Mouse (Mus musculus) neural tube, embryonic 11.5 days (tissue): ENCODE data around the gene Mapt. TPM values are rescaled to one million over a fixed set of nuclear protein-coding genes. Genes with fewer than 3 reads are reported as not detected.

Experiments used
- ATAC-seq: fragments of 200-750 bp; cut with Nextera tagmentation; 2 replicates; pipeline ENCODE4 v1.8.0; 2017; ENCODE audit warnings: moderate number of reproducible peaks, mild to moderate bottlenecking, moderate TSS enrichment, moderate library complexity; ENCODE audit not compliant: insufficient read depth, low FRiP score, low TSS enrichment
- DNase-seq: peaks from one replicate; pipeline ENCODE4 v3.0.0-alpha.2; 2015; ENCODE audit warnings: low spot score
- H3K27ac ChIP-seq: fragments of 300-500 bp; sonication (generic); 2 replicates; pipeline ENCODE4 v1.5.1; 2014; ENCODE audit warnings: low read depth, mild to moderate bottlenecking, low read length
- H3K27me3 ChIP-seq: fragments of 300-500 bp; sonication (generic); 2 replicates; pipeline ENCODE4 v1.6.1; 2014; ENCODE audit warnings: mild to moderate bottlenecking, low read length, mixed read lengths; ENCODE audit not compliant: control insufficient read depth, insufficient read depth
- H3K36me3 ChIP-seq: fragments of 300-500 bp; sonication (generic); 2 replicates; pipeline ENCODE4 v1.6.1; 2014; ENCODE audit warnings: mild to moderate bottlenecking, low read length, moderate library complexity, mixed read lengths; ENCODE audit not compliant: control insufficient read depth, insufficient read depth
- H3K4me1 ChIP-seq: fragments of 300-500 bp; sonication (generic); 2 replicates; pipeline ENCODE4 v1.6.1; 2014; ENCODE audit warnings: low read length, mixed read lengths; ENCODE audit not compliant: control insufficient read depth, insufficient read depth
- H3K4me2 ChIP-seq: fragments of 300-500 bp; sonication (generic); 2 replicates; pipeline ENCODE4 v1.6.1; 2014; ENCODE audit warnings: low read depth, mild to moderate bottlenecking, moderate library complexity
- H3K4me3 ChIP-seq: fragments of 300-500 bp; sonication (generic); 2 replicates; pipeline ENCODE4 v1.5.1; 2014; ENCODE audit warnings: low read depth, low read length
- H3K9ac ChIP-seq: fragments of 300-500 bp; sonication (generic); 2 replicates; pipeline ENCODE4 v1.6.1; 2014; ENCODE audit warnings: mild to moderate bottlenecking, low read length
- H3K9me3 ChIP-seq: fragments of 300-500 bp; sonication (generic); 2 replicates; pipeline ENCODE4 v1.6.1; 2016; ENCODE audit warnings: low read length; ENCODE audit not compliant: control insufficient read depth
- WGBS: fragments of 180-500 bp; shearing (Covaris S2); extraction: QIAGEN DNeasy Blood & Tissue Kit; methylation state at CpG from one replicate; pipeline ENCODE4 v1.1.7; 2014; 5-methylcytosine and 5-hydroxymethylcytosine counted together
- polyA plus RNA-seq: library from polyadenylated mRNA; unstranded; fragments of >200 nt; fragmentation: Nextera tagmentation; extraction: Ambion mirVana; gene quantifications from 2 replicates; pipeline ENCODE4 v1.2.1, GENCODE M21; 2014

The Mapt gene
- polyA plus RNA-seq, 1 experiment from 2014 or later, result 121 TPM

DNA sequence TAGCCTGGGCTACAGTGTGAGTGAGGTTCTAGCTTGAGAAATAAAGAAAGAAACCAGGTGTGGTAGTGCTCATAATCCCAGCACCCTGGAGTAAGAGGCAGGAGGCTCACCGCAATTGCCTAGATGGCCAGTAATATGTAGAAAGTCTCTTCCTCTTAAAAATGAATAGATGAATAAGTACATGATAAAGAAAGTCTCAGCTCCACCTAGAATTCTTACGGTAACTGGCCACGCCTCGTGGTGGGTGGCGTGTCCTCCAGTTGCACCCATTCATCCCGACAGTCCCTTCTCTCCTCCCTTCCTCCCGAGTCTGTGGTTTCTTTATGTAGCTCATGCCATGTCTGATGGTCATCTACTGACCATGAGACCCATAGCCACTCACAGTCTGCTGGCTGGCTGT is 74.5 kb downstream of the Mapt start:
- WGBS, result 95% methylated on average over 7 of the region's 7 CpGs
- ATAC-seq (no peak), DNase-seq (no peak)
- Histone ChIP-seq H3K4me2 (no peak overlapping the region), H3K9ac (no peak overlapping the region), H3K4me1 (no peaks in the 10 kb centered on the region), H3K27me3 (peaks cover 7% of the 10 kb centered on the region; the same call in 1 of the 2 replicates), H3K36me3 (no peaks in the 10 kb centered on the region), H3K27ac (no peak overlapping the region), H3K4me3 (no peak overlapping the region), H3K9me3 (no peaks in the 10 kb centered on the region)

DNA sequence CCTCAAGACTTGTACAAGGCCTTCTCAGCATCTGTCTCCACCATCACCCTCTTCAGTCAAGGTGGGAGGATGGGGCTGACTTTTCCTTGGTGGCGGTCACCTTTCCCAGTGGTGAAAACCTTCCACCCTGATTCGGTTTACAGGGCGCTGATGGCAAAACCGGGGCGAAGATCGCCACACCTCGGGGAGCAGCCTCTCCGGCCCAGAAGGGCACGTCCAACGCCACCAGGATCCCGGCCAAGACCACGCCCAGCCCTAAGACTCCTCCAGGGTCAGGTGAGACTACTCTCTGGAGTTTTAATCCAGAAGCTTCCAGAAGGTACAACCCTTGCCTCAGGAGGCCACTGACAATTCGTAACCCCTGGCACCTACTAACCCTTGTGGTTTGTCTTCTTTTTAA is 75.3 kb downstream of the Mapt start:
- ATAC-seq (no peak), DNase-seq (no peak)
- peaks cover 7% of the 10 kb centered on the region; the same call in 1 of the 2 replicates for H3K27me3 ChIP-seq
- 96% methylated on average over 13 of the region's 13 CpGs for WGBS
- H3K9me3 ChIP-seq, result no peaks in the 10 kb centered on the region
- H3K4me2 ChIP-seq, result no peak overlapping the region
- no peaks in the 10 kb centered on the region for H3K4me1 ChIP-seq
- H3K4me3 ChIP-seq, result no peak overlapping the region
- no peak overlapping the region for H3K27ac ChIP-seq
- no peak overlapping the region for H3K9ac ChIP-seq
- no peaks in the 10 kb centered on the region for H3K36me3 ChIP-seq

GRCm38 (mm10) chr11:104307136-104307535 is 75.9 kb downstream of the Mapt start:
- Histone ChIP-seq H3K4me2 (no peak overlapping the region), H3K27me3 (peaks cover 7% of the 10 kb centered on the region; the same call in 1 of the 2 replicates), H3K36me3 (no peaks in the 10 kb centered on the region), H3K4me1 (no peaks in the 10 kb centered on the region), H3K9me3 (no peaks in the 10 kb centered on the region), H3K9ac (no peak overlapping the region), H3K4me3 (no peak overlapping the region), H3K27ac (no peak overlapping the region)
- ATAC-seq (no peak), DNase-seq (no peak)
- WGBS, result 76% methylated on average over 4 of the region's 4 CpGs

- DNase-seq (no peak), ATAC-seq (no peak)
- H3K36me3 ChIP-seq, result no peaks in the 10 kb centered on the region
- no peaks in the 10 kb centered on the region for H3K9me3 ChIP-seq
- no peak overlapping the region for H3K4me3 ChIP-seq
- WGBS, result 37% methylated on average over 12 of the region's 12 CpGs
- H3K27ac ChIP-seq, result no peak overlapping the region
- no peak overlapping the region for H3K4me2 ChIP-seq
- H3K27me3 ChIP-seq, result peaks cover 7% of the 10 kb centered on the region; the same call in 1 of the 2 replicates
- no peaks in the 10 kb centered on the region for H3K4me1 ChIP-seq
- H3K9ac ChIP-seq, result no peak overlapping the region
These were observed 78.4 kb downstream of the Mapt start for GRCm38 (mm10) chr11:104309377-104310225.

- no peaks in the 10 kb centered on the region for H3K4me1 ChIP-seq
- H3K4me3 ChIP-seq, result no peak overlapping the region
- 16% methylated on average over 23 of the region's 23 CpGs for WGBS
- DNase-seq (no peak), ATAC-seq (no peak)
- no peak overlapping the region for H3K9ac ChIP-seq
- H3K36me3 ChIP-seq, result no peaks in the 10 kb centered on the region
- peaks cover 7% of the 10 kb centered on the region; the same call in 1 of the 2 replicates for H3K27me3 ChIP-seq
- H3K9me3 ChIP-seq, result no peaks in the 10 kb centered on the region
- no peak overlapping the region for H3K27ac ChIP-seq
- no peak overlapping the region for H3K4me2 ChIP-seq
These were observed 79.2 kb downstream of the Mapt start for GRCm38 (mm10) chr11:104310226-104310887.

GRCm38 (mm10) chr11:104311643-104312042 is 80.5 kb downstream of the Mapt start:
- Histone ChIP-seq H3K4me3 (no peak overlapping the region), H3K4me1 (no peaks in the 10 kb centered on the region), H3K4me2 (no peak overlapping the region), H3K36me3 (no peaks in the 10 kb centered on the region), H3K27me3 (peaks cover 7% of the 10 kb centered on the region; the same call in 1 of the 2 replicates), H3K9ac (no peak overlapping the region), H3K27ac (no peak overlapping the region), H3K9me3 (no peaks in the 10 kb centered on the region)
- DNase-seq (no peak), ATAC-seq (no peak)
- WGBS, result 75% methylated on average over 7 of the region's 7 CpGs

GRCm38 (mm10) chr11:104315703-104316102 is 84.5 kb downstream of the Mapt start:
- Histone ChIP-seq H3K27me3 (no peaks in the 10 kb centered on the region), H3K4me3 (no peak overlapping the region), H3K36me3 (no peaks in the 10 kb centered on the region), H3K9ac (no peak overlapping the region), H3K4me2 (no peak overlapping the region), H3K27ac (no peak overlapping the region), H3K9me3 (no peaks in the 10 kb centered on the region), H3K4me1 (peaks cover 16% of the 10 kb centered on the region)
- DNase-seq (peak; percentile 84), ATAC-seq (no peak)
- 8% methylated on average over 6 of the region's 6 CpGs for WGBS

DNA sequence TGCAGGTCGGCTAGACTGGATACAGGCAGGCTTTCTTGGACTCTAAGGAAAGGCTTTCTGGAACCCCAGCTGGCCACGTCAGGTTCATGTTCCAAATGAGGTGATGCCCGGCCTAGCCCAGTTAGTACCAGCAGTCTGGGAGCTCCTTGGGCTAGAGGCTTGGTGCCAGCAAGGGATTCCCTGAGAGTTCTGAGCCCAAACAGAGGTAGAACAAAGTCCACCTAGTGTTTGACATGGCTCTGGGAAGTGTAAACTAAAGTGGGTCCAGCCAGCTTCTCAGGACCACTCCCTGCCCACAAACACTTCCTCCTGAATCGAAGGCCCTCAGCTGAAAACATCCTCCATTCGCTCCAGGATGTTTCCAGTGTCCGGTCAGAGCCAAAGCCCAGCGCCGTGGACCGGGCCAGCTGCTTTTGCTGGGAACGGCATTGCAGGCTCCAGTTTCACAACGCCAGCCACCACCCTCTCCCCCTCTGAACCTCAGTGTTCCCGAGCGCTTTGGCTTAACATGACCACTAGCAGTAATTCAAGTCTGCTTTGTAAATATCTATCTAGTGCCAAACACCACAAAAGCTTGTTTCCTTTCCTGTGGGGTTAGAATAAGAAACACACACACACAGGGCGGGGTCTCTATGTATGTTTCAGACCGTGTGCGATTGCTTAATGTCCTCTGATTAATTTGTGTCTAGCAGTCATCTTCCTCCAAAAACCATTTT is 85.7 kb downstream of the Mapt start:
- WGBS, result 78% methylated on average over 16 of the region's 16 CpGs
- H3K27me3 ChIP-seq, result no peaks in the 10 kb centered on the region
- DNase-seq, result no peak
- H3K36me3 ChIP-seq, result no peaks in the 10 kb centered on the region
- H3K4me2 ChIP-seq, result no peak overlapping the region
- H3K9ac ChIP-seq, result no peak overlapping the region
- no peaks in the 10 kb centered on the region for H3K9me3 ChIP-seq
- peaks cover 16% of the 10 kb centered on the region for H3K4me1 ChIP-seq
- H3K27ac ChIP-seq, result no peak overlapping the region
- no peak overlapping the region for H3K4me3 ChIP-seq
- no peak for ATAC-seq
